Mouse (Mus musculus) testis, adult 2 months (tissue): ENCODE measurements at regions not wholly inside any gene's neighbourhood (a gene's known extent, or its start where the extent isn't known, plus 50 kb on each side); places are given as distances from the start of the nearest gene placed in this dataset.
"Not testable (repeated sequence)": the region's sequence is repeated elsewhere in the genome, so short reads cannot be mapped to it uniquely, and the experiment has no call there.

Source experiments
- H3K27ac ChIP-seq: fragments of 200-500 bp; 2 replicates; pipeline ENCODE4 v1.5.1; 2012; ENCODE audit warnings: low read depth, low read length; ENCODE audit not compliant: control insufficient read depth, insufficient read depth
- H3K27me3 ChIP-seq: fragments of 200-500 bp; 2 replicates; pipeline ENCODE4 v1.6.1; 2012; ENCODE audit warnings: mild to moderate bottlenecking, low read length, moderate library complexity; ENCODE audit not compliant: control insufficient read depth, insufficient read depth
- H3K36me3 ChIP-seq: fragments of 200-500 bp; 2 replicates; pipeline ENCODE4 v1.6.1; 2012; ENCODE audit warnings: mild to moderate bottlenecking, low read length; ENCODE audit not compliant: control insufficient read depth, insufficient read depth
- H3K4me1 ChIP-seq: fragments of 200-500 bp; 2 replicates; pipeline ENCODE4 v1.6.1; 2012; ENCODE audit warnings: low read length; ENCODE audit not compliant: control insufficient read depth, insufficient read depth
- H3K4me3 ChIP-seq: fragments of 200-500 bp; 2 replicates; pipeline ENCODE4 v1.5.1; 2012; ENCODE audit warnings: low read depth, mild to moderate bottlenecking, low read length, moderate library complexity, mixed read lengths; ENCODE audit not compliant: control insufficient read depth
- CTCF ChIP-seq: fragments of 200-500 bp; IDR thresholded peaks from 2 replicates; pipeline ENCODE4 v1.5.1; 2012; ENCODE audit warnings: low read depth, mild to moderate bottlenecking, inconsistent platforms, low read length, moderate library complexity; ENCODE audit not compliant: control insufficient read depth, insufficient read depth, insufficient replicate concordance
- POLR2A ChIP-seq: fragments of 200-500 bp; IDR thresholded peaks from 2 replicates; pipeline ENCODE4 v1.6.1; 2012; ENCODE audit warnings: low read depth, mild to moderate bottlenecking, inconsistent platforms, low read length, moderate library complexity; ENCODE audit not compliant: control insufficient read depth

GRCm38 (mm10) chr3:120335843-120336585 is 551.7 kb upstream of the Ptbp2 start:
- H3K27me3 ChIP-seq, result no peaks in the 10 kb centered on the region
- TF ChIP-seq CTCF (no peak), POLR2A (no peak)
- H3K36me3 ChIP-seq, result no peaks in the 10 kb centered on the region
- no peak overlapping the region for H3K27ac ChIP-seq
- H3K4me1 ChIP-seq, result no peaks in the 10 kb centered on the region
- no peak overlapping the region for H3K4me3 ChIP-seq

GRCm38 (mm10) chr3:120307042-120307441 is 522.8 kb upstream of the Ptbp2 start:
- H3K4me1 ChIP-seq, H3K27ac ChIP-seq, H3K4me3 ChIP-seq, H3K36me3 ChIP-seq, H3K27me3 ChIP-seq: not testable (repeated sequence)

GRCm38 (mm10) chr3:120305608-120306007 is 521.3 kb upstream of the Ptbp2 start:
- Histone ChIP-seq H3K27me3 (no peaks in the 10 kb centered on the region), H3K27ac (no peak overlapping the region), H3K4me1 (no peaks in the 10 kb centered on the region), H3K36me3 (no peaks in the 10 kb centered on the region), H3K4me3 (no peak overlapping the region)
- TF ChIP-seq POLR2A (no peak), CTCF (no peak)
